In the genomic region with DNA sequence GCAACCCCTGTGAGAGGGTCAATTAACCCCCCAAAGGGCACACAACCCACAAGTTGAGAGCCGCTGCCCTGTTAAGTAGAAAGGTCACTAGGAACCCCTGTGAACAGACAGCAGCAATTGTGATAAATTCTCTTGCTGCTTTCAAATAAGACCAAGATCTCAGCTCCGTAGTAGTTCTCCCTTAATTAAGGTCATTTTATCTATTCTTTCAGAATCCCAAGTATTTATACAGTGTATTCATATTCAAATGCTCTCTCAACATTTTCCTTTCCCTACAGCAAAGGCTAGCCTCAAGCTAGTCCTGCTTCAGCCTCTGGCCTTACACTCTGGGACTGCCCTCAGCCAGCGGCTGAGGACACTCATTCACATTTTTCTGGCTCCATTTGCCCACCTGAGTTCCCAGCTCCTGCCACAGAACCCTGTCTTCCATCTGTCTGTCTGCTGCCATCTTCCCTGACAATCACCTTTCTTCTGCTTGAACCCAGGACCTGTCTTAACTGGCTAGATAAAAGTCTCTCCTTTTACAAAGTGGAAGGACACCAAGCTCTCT, we compare ENCODE assay signal across 28 mouse cellular contexts. TPM values are rescaled to one million over a fixed set of nuclear protein-coding genes. Genes with fewer than 3 reads are reported as not detected.
DNase-seq lines count a peak whose midpoint lies in the region; ATAC-seq and TF ChIP-seq lines count a peak whose summit lies in the region.
"Had no signal": no experiment of that assay in that cellular context is flagged by ENCODE, and none has a peak within 500 bp of the region (broad histone marks: within the 10 kb centered on the region; RNA-seq: fewer than 3 reads in every experiment).

No protein-coding gene starts in this region.

- in situ Hi-C loops in ES-E14 (cut with MboI; ENCODE audit: low sequenced_read_pairs in 2 of 2, unreplicated experiment in 2 of 2) = no loop called here

- H3K4me2 ChIP-seq in forebrain, embryonic 11.5 days (ENCODE audit: low read depth, low read length, severe bottlenecking) = no peak overlapping the region
- no peak overlapping the region for H3K4me2 ChIP-seq in forebrain, postnatal 0 days (ENCODE audit: low read depth)
- no peak overlapping the region for H3K4me2 ChIP-seq in midbrain, embryonic 11.5 days
- H3K4me2 ChIP-seq: embryonic facial prominence, embryonic 12.5 days; forebrain, embryonic 13.5 days; forebrain, embryonic 15.5 days had no signal

- peak; percentile 25 for DNase-seq in forebrain, embryonic 11.5 days (ENCODE audit: low spot score)
- DNase-seq in forebrain, postnatal 0 days = no peak
- DNase-seq in midbrain, embryonic 11.5 days (ENCODE audit: low spot score, missing footprints) = peak; percentile 54
- DNase-seq in midbrain, embryonic 10.5 days (ENCODE audit: low spot score) = no peak
- no peak for DNase-seq in ES-E14 (ENCODE audit: low read depth, low spot score)
- DNase-seq in ZHBTc4 (ENCODE audit: low read depth, low spot score) = peak; percentile 71
- DNase-seq: adrenal gland, adult 8-10 months; adrenal gland, postnatal 14 days; adrenal gland, postnatal 36 days; B cell, adult 2 months; cerebellum, adult 11-12 months; cerebellum, adult 2 months; cerebellum, adult 9-10 months; cerebellum, postnatal 10 days; cerebellum, postnatal 25 days had no signal

- no peak overlapping the region for H3K9ac ChIP-seq in forebrain, embryonic 11.5 days (ENCODE audit: low read length)
- H3K9ac ChIP-seq in forebrain, postnatal 0 days = no peak overlapping the region
- H3K9ac ChIP-seq in midbrain, embryonic 11.5 days (ENCODE audit: low read length) = no peak overlapping the region
- no peak overlapping the region for H3K9ac ChIP-seq in ES-E14 (ENCODE audit: insufficient read depth, low read depth, low read length, poor library complexity, severe bottlenecking)
- H3K9ac ChIP-seq: embryonic facial prominence, embryonic 12.5 days; forebrain, embryonic 13.5 days; forebrain, embryonic 15.5 days had no signal

- no peak for ATAC-seq in forebrain, embryonic 11.5 days (replicated peaks; ENCODE audit: low FRiP score)
- no peak for ATAC-seq in forebrain, postnatal 0 days
- ATAC-seq in midbrain, embryonic 11.5 days (ENCODE audit: low FRiP score) = no peak
- no peak for ATAC-seq in CD4-positive, CD25-positive, alpha-beta regulatory T cell, adult 4 months
- no peak for ATAC-seq in erythroid progenitor cell, adult 5-6 weeks (replicated peaks; ENCODE audit: low FRiP score, poor library complexity, severe bottlenecking)
- ATAC-seq: activated CD4-positive, CD25-positive, alpha-beta regulatory T cell, adult 4 months; forebrain, embryonic 13.5 days; forebrain, embryonic 15.5 days; Patski had no signal

- H3K4me3 ChIP-seq in forebrain, embryonic 11.5 days (ENCODE audit: low read depth, low read length) = no peak overlapping the region
- H3K4me3 ChIP-seq in forebrain, postnatal 0 days (ENCODE audit: low read depth, low read length) = no peak overlapping the region
- no peak overlapping the region for H3K4me3 ChIP-seq in midbrain, embryonic 11.5 days (ENCODE audit: low read depth, low read length)
- H3K4me3 ChIP-seq in midbrain, embryonic 10.5 days = no peak overlapping the region
- no peak overlapping the region for H3K4me3 ChIP-seq in ES-E14 (ENCODE audit: insufficient read depth in 1 of 2, low read depth in 1 of 2, low read length in 2 of 2, poor library complexity in 1 of 2, severe bottlenecking in 1 of 2)
- H3K4me3 ChIP-seq: embryonic facial prominence, embryonic 10.5 days; embryonic facial prominence, embryonic 12.5 days; forebrain, embryonic 10.5 days; forebrain, embryonic 13.5 days; forebrain, embryonic 15.5 days had no signal

- no peaks in the 10 kb centered on the region for H3K9me3 ChIP-seq in forebrain, embryonic 11.5 days (ENCODE audit: control insufficient read depth, low read length)
- H3K9me3 ChIP-seq in forebrain, postnatal 0 days (ENCODE audit: low read length) = no peaks in the 10 kb centered on the region
- no peaks in the 10 kb centered on the region for H3K9me3 ChIP-seq in midbrain, embryonic 11.5 days (ENCODE audit: control insufficient read depth, low read length)
- H3K9me3 ChIP-seq in midbrain, embryonic 10.5 days (replicated peaks) = no peaks in the 10 kb centered on the region
- H3K9me3 ChIP-seq in ES-E14 (ENCODE audit: control insufficient read depth, insufficient read depth, low read depth, low read length) = no peaks in the 10 kb centered on the region
- H3K9me3 ChIP-seq: embryonic facial prominence, embryonic 10.5 days; embryonic facial prominence, embryonic 12.5 days; forebrain, embryonic 10.5 days; forebrain, embryonic 13.5 days; forebrain, embryonic 15.5 days; G1E had no signal

- H3K4me1 ChIP-seq in forebrain, embryonic 11.5 days (replicated peaks; ENCODE audit: control insufficient read depth, insufficient read depth, low read length) = no peaks in the 10 kb centered on the region
- no peaks in the 10 kb centered on the region for H3K4me1 ChIP-seq in forebrain, postnatal 0 days (ENCODE audit: insufficient read depth)
- no peaks in the 10 kb centered on the region for H3K4me1 ChIP-seq in midbrain, embryonic 11.5 days (ENCODE audit: control insufficient read depth, insufficient read depth, low read length)
- H3K4me1 ChIP-seq in midbrain, embryonic 10.5 days = no peaks in the 10 kb centered on the region; the same call in 1 of the 2 replicates
- H3K4me1 ChIP-seq in ES-E14 (ENCODE audit: control insufficient read depth in 2 of 2, insufficient read depth in 2 of 2, low read length in 2 of 2, poor library complexity in 1 of 2) = peaks cover 4 to 24% of the 10 kb centered on the region in 2 experiments; a peak in 3 of 4 replicates
- H3K4me1 ChIP-seq: embryonic facial prominence, embryonic 12.5 days; forebrain, embryonic 13.5 days; forebrain, embryonic 15.5 days had no signal

- H3K27ac ChIP-seq in forebrain, embryonic 11.5 days (ENCODE audit: low read depth, low read length) = no peak overlapping the region
- no peak overlapping the region for H3K27ac ChIP-seq in forebrain, postnatal 0 days (ENCODE audit: low read depth, low read length)
- H3K27ac ChIP-seq in midbrain, embryonic 11.5 days (ENCODE audit: low read depth, low read length) = no peak overlapping the region
- H3K27ac ChIP-seq in midbrain, embryonic 10.5 days (replicated peaks) = no peak overlapping the region
- H3K27ac ChIP-seq in ES-E14 (ENCODE audit: insufficient read depth, low read depth, low read length, poor library complexity, severe bottlenecking) = no peak overlapping the region
- H3K27ac ChIP-seq: embryonic facial prominence, embryonic 10.5 days; embryonic facial prominence, embryonic 12.5 days; forebrain, embryonic 10.5 days; forebrain, embryonic 13.5 days; forebrain, embryonic 15.5 days had no signal

- H3K27me3 ChIP-seq in forebrain, embryonic 11.5 days (ENCODE audit: control insufficient read depth, insufficient read depth, low read length) = no peaks in the 10 kb centered on the region
- H3K27me3 ChIP-seq in forebrain, postnatal 0 days (ENCODE audit: insufficient read depth, low read length) = no peaks in the 10 kb centered on the region
- H3K27me3 ChIP-seq in midbrain, embryonic 11.5 days (ENCODE audit: control insufficient read depth, insufficient read depth, low read length) = no peaks in the 10 kb centered on the region
- H3K27me3 ChIP-seq in midbrain, embryonic 10.5 days (ENCODE audit: low read depth, poor library complexity, severe bottlenecking) = no peaks in the 10 kb centered on the region
- H3K27me3 ChIP-seq: embryonic facial prominence, embryonic 12.5 days; forebrain, embryonic 13.5 days; forebrain, embryonic 15.5 days; Patski had no signal

- TF ChIP-seq CTCF in forebrain, postnatal 0 days (IDR thresholded peaks at IDR 0.05; ENCODE audit: low read depth) = no peak

- H3K36me3 ChIP-seq in forebrain, embryonic 11.5 days (ENCODE audit: control insufficient read depth, insufficient read depth, low read length) = no peaks in the 10 kb centered on the region
- H3K36me3 ChIP-seq in forebrain, postnatal 0 days (ENCODE audit: insufficient read depth) = no peaks in the 10 kb centered on the region
- H3K36me3 ChIP-seq in midbrain, embryonic 11.5 days (ENCODE audit: control insufficient read depth, insufficient read depth, low read length) = no peaks in the 10 kb centered on the region
- no peaks in the 10 kb centered on the region for H3K36me3 ChIP-seq in midbrain, embryonic 10.5 days
- H3K36me3 ChIP-seq in ES-E14 (ENCODE audit: control insufficient read depth, insufficient read depth, low read length, poor library complexity, severe bottlenecking) = no peaks in the 10 kb centered on the region
- H3K36me3 ChIP-seq: embryonic facial prominence, embryonic 10.5 days; embryonic facial prominence, embryonic 12.5 days; forebrain, embryonic 10.5 days; forebrain, embryonic 15.5 days; G1E had no signal

- 47% methylated on average over 3 of the region's 3 CpGs for WGBS in forebrain, embryonic 11.5 days
- 47% methylated on average over 3 of the region's 3 CpGs for WGBS in forebrain, postnatal 0 days
- WGBS in midbrain, embryonic 11.5 days = 65% methylated on average over 3 of the region's 3 CpGs
- 57% methylated on average over 3 of the region's 3 CpGs for WGBS in midbrain, embryonic 10.5 days

TF ChIP-seq in ES-E14, 5 proteins besides CTCF, POLR2A, EP300 and RAD21:
- no peak for TF ChIP-seq MAFK (IDR thresholded peaks at IDR 0.05; ENCODE audit: insufficient read depth, low read depth, low read length)
- TF ChIP-seq ZNF384 (IDR thresholded peaks at IDR 0.05; ENCODE audit: low read depth, low read length) = 0 out of 2 replicates have a peak, but pooled peaks have one; percentile 51

RNA-seq across cellular contexts. Expression of a gene that starts 20.5 kb away (rescaled TPM):
- polyA plus RNA-seq in forebrain, embryonic 11.5 days (2014; fragmentation: Nextera tagmentation; extraction: Ambion mirVana) = 0.24 and 0.33 TPM in 2 replicates
- total RNA-seq in forebrain, postnatal 0 days (2014; rRNA removed) = not detected in 2 replicates
- not detected in 2 replicates for polyA plus RNA-seq in forebrain, postnatal 0 days (2015; fragmentation: Nextera tagmentation; extraction: Ambion mirVana)
- not detected in 2 replicates for polyA plus RNA-seq in midbrain, embryonic 11.5 days (2014; fragmentation: Nextera tagmentation; extraction: Ambion mirVana)
- polyA plus RNA-seq in midbrain, embryonic 10.5 days (2016; fragmentation: Nextera tagmentation; extraction: Ambion mirVana) = 0.09 and 0.12 TPM in 2 replicates
- 1.6 and 2.0 TPM in 2 replicates for total RNA-seq in ES-E14 (2012; rRNA removed)
- 1 to 10 TPM; 2.8 to 3.0 TPM for polyA plus RNA-seq in CD4-positive, CD25-positive, alpha-beta regulatory T cell, adult 4 months (2017; shearing (Covaris generic))
- not detected in 2 replicates for total RNA-seq in erythroid progenitor cell, adult 5-6 weeks (2015; ENCODE audit: low replicate concordance)
- not detected in 2 replicates for total RNA-seq in erythroid progenitor cell, adult 5-6 weeks (2017; ENCODE audit: low replicate concordance)
- total RNA-seq: adrenal gland, adult 18-20 months; adrenal gland, postnatal 36 days had no signal
- polyA plus RNA-seq: cerebellum, adult 2 months; cortical plate, adult 2 months; forebrain, embryonic 13.5 days; forebrain, embryonic 15.5 days; frontal cortex, adult 2 months; G1E; Patski had no signal

Comparison
In these comparisons a context has a peak if more than half of its experiments do, and no peak if none do; other contexts are left out.
1. DNase-seq: peak in forebrain, embryonic 11.5 days (single experiment), midbrain, embryonic 11.5 days (single experiment) and ZHBTc4 (single experiment); none in forebrain, postnatal 0 days (single experiment), midbrain, embryonic 10.5 days (single experiment) and ES-E14 (single experiment).